Mouse (Mus musculus) CH12.LX (cell line): ENCODE results near the gene Npr3. TPM values are rescaled to one million over a fixed set of nuclear protein-coding genes. Genes with fewer than 3 reads are reported as not detected.

Experiments
- DNase-seq: peaks from one replicate; pipeline ENCODE4 v3.0.0-alpha.2; 2013; ENCODE audit errors: extremely low read depth
- H3K27ac ChIP-seq: 2 replicates; pipeline ENCODE4 v1.5.1; 2012; ENCODE audit warnings: low read depth, mild to moderate bottlenecking, control low read depth, moderate library complexity; ENCODE audit not compliant: insufficient read depth
- H3K27me3 ChIP-seq: replicated peaks from 2 replicates; pipeline ENCODE3; 2012; ENCODE audit warnings: inconsistent platforms
- H3K36me3 ChIP-seq, 2 experiments: replicated peaks in 1 of 2; 2 replicates each; pipeline versions ENCODE3 to v1.6.1; 2012; ENCODE audit warnings: inconsistent platforms in 1 of 2, low read length in 1 of 2, mild to moderate bottlenecking in 1 of 2, mixed read lengths in 1 of 2, moderate library complexity in 1 of 2; ENCODE audit not compliant: control insufficient read depth in 1 of 2, insufficient read depth in 1 of 2
- H3K4me1 ChIP-seq, 2 experiments: 2 replicates each; pipeline ENCODE4 v1.6.1; 2012; ENCODE audit warnings: inconsistent platforms in 1 of 2, moderate library complexity in 1 of 2; ENCODE audit not compliant: insufficient read depth in 2 of 2, control insufficient read depth in 1 of 2
- H3K4me2 ChIP-seq: 2 replicates; pipeline ENCODE4 v1.6.1; 2012; ENCODE audit warnings: low read depth, mild to moderate bottlenecking, control low read depth; ENCODE audit not compliant: poor library complexity, insufficient read depth, severe bottlenecking
- H3K4me3 ChIP-seq, 3 experiments: fragments of 150-350 bp in 1 of 3; sonication (generic) in 1 of 3; replicated peaks in 1 of 3; 2 replicates each; pipeline versions ENCODE3 to v1.5.1; 2011 to 2012; ENCODE audit warnings: low read depth in 2 of 3, low read length in 2 of 3, mild to moderate bottlenecking in 2 of 3, moderate library complexity in 2 of 3, control low read depth in 1 of 3, improper control_type of control experiment in 1 of 3, inconsistent platforms in 1 of 3, mixed read lengths in 1 of 3; ENCODE audit not compliant: poor library complexity in 1 of 3
- H3K79me2 ChIP-seq: replicated peaks from 2 replicates; pipeline ENCODE4 v1.6.1; 2012; ENCODE audit warnings: mild to moderate bottlenecking, moderate library complexity; ENCODE audit not compliant: control insufficient read depth, poor library complexity, insufficient read depth, severe bottlenecking; ENCODE audit errors: extremely low read depth
- H3K9ac ChIP-seq: 2 replicates; pipeline ENCODE4 v1.6.1; 2012; ENCODE audit warnings: low read depth, mild to moderate bottlenecking, control low read depth, moderate library complexity; ENCODE audit not compliant: insufficient read depth
- H3K9me3 ChIP-seq: replicated peaks from 2 replicates; pipeline ENCODE3; 2012; ENCODE audit warnings: low read length, inconsistent platforms, mixed read lengths
- BHLHE40 ChIP-seq: IDR thresholded peaks from 2 replicates; pipeline ENCODE4 v1.6.1; 2011; ENCODE audit warnings: mild to moderate bottlenecking, low read depth, low read length, improper control_type of control experiment
- CHD2 ChIP-seq: IDR thresholded peaks from 2 replicates; pipeline ENCODE4 v1.6.1; 2011; ENCODE audit warnings: low read length, improper control_type of control experiment
- CTCF ChIP-seq, 2 experiments: IDR thresholded peaks in 1 of 2; conservative IDR thresholded peaks in 1 of 2; 2 replicates each; pipeline ENCODE4 v1.5.1; 2011 to 2012; ENCODE audit warnings: low read depth in 2 of 2, low read length in 2 of 2, improper control_type of control experiment in 1 of 2, inconsistent platforms in 1 of 2, mild to moderate bottlenecking in 1 of 2, moderate library complexity in 1 of 2
- E2F4 ChIP-seq: IDR thresholded peaks from 2 replicates; pipeline ENCODE4 v1.6.1; 2011; ENCODE audit warnings: low read depth, low read length, improper control_type of control experiment; ENCODE audit not compliant: insufficient replicate concordance
- ELF1 ChIP-seq: IDR thresholded peaks from 2 replicates; pipeline ENCODE4 v1.6.1; 2014; ENCODE audit warnings: low read depth, mild to moderate bottlenecking, inconsistent platforms, low read length, improper control_type of control experiment
- ETS1 ChIP-seq: conservative IDR thresholded peaks from 2 replicates; pipeline ENCODE4 v1.6.1; 2012; ENCODE audit warnings: low read depth, mild to moderate bottlenecking, inconsistent platforms, low read length, improper control_type of control experiment, moderate library complexity
- GABPA ChIP-seq: IDR thresholded peaks from 2 replicates; pipeline ENCODE4 v1.6.1; 2012; ENCODE audit warnings: low read depth, low read length, improper control_type of control experiment, inconsistent platforms; ENCODE audit not compliant: insufficient replicate concordance
- HCFC1 ChIP-seq: IDR thresholded peaks from 2 replicates; pipeline ENCODE4 v1.6.1; 2012; ENCODE audit warnings: low read depth, mild to moderate bottlenecking, inconsistent platforms, low read length, improper control_type of control experiment
- JUND ChIP-seq: conservative IDR thresholded peaks from 2 replicates; pipeline ENCODE4 v1.6.1; 2011; ENCODE audit warnings: low read depth, low read length, improper control_type of control experiment
- KAT2A ChIP-seq: IDR thresholded peaks from 2 replicates; pipeline ENCODE4 v1.6.1; 2012; ENCODE audit warnings: low read length, improper control_type of control experiment, inconsistent platforms; ENCODE audit not compliant: insufficient replicate concordance
- MAFK ChIP-seq: IDR thresholded peaks from 2 replicates; pipeline ENCODE4 v1.6.1; 2011; ENCODE audit warnings: low read length, improper control_type of control experiment; ENCODE audit not compliant: insufficient replicate concordance
- MAX ChIP-seq: IDR thresholded peaks from 2 replicates; pipeline ENCODE4 v1.6.1; 2011; ENCODE audit warnings: low read length, improper control_type of control experiment
- MAZ ChIP-seq: IDR thresholded peaks from 2 replicates; pipeline ENCODE4 v1.6.1; 2012; ENCODE audit warnings: low read depth, mild to moderate bottlenecking, inconsistent platforms, low read length, improper control_type of control experiment, moderate library complexity
- NRF1 ChIP-seq: IDR thresholded peaks from 2 replicates; pipeline ENCODE4 v1.6.1; 2014; ENCODE audit warnings: low read depth, mild to moderate bottlenecking, inconsistent platforms, low read length, improper control_type of control experiment, moderate library complexity
- POLR2AphosphoS2 ChIP-seq: IDR thresholded peaks from 2 replicates; pipeline ENCODE4 v1.6.1; 2011; ENCODE audit warnings: low read depth, low read length, improper control_type of control experiment
- RCOR1 ChIP-seq: conservative IDR thresholded peaks from 2 replicates; pipeline ENCODE4 v1.6.1; 2012; ENCODE audit warnings: low read depth, mild to moderate bottlenecking, inconsistent platforms, low read length, improper control_type of control experiment
- SMC3 ChIP-seq: IDR thresholded peaks from 2 replicates; pipeline ENCODE4 v1.6.1; 2011; ENCODE audit warnings: low read depth, low read length, improper control_type of control experiment
- TBP ChIP-seq: conservative IDR thresholded peaks from 2 replicates; pipeline ENCODE4 v1.6.1; 2011; ENCODE audit warnings: low read depth, low read length, improper control_type of control experiment
- UBTF ChIP-seq: IDR thresholded peaks from 2 replicates; pipeline ENCODE4 v1.6.1; 2012; ENCODE audit warnings: low read depth, mild to moderate bottlenecking, inconsistent platforms, low read length, improper control_type of control experiment, moderate library complexity
- USF1 ChIP-seq: IDR thresholded peaks from 2 replicates; pipeline ENCODE4 v1.6.1; 2014; ENCODE audit warnings: low read depth, mild to moderate bottlenecking, inconsistent platforms, low read length, improper control_type of control experiment
- USF2 ChIP-seq: conservative IDR thresholded peaks from 2 replicates; pipeline ENCODE4 v1.6.1; 2011; ENCODE audit warnings: low read depth, low read length, improper control_type of control experiment
- ZC3H11A ChIP-seq: IDR thresholded peaks from 2 replicates; pipeline ENCODE4 v1.6.1; 2012; ENCODE audit warnings: low read depth, mild to moderate bottlenecking, inconsistent platforms, low read length, improper control_type of control experiment
- ZMIZ1 ChIP-seq: IDR thresholded peaks from 2 replicates; pipeline ENCODE4 v1.6.1; 2012; ENCODE audit warnings: low read depth, mild to moderate bottlenecking, inconsistent platforms, low read length, improper control_type of control experiment
- ZNF384 ChIP-seq: IDR thresholded peaks from 2 replicates; pipeline ENCODE4 v1.6.1; 2012; ENCODE audit warnings: low read depth, low read length, improper control_type of control experiment, inconsistent platforms
- dilution Hi-C: fragments of 300-500 bp; cut with MboI; formaldehyde crosslinking; loops from 2 replicates; pipeline ENCODE4 v1.14.3; 2020; ENCODE audit warnings: low sequenced_read_pairs; ENCODE audit not compliant: extremely low pct_unique_long_range_greater_than_20kb, extremely low pct_ligation_motif_present
- in situ Hi-C: fragments of 300-500 bp; cut with MboI; formaldehyde crosslinking; loops from 3 replicates; pipeline ENCODE4 v1.14.3; 2019; ENCODE audit warnings: low sequenced_read_pairs, low pct_ligation_motif_present, low pct_unique_long_range_greater_than_20kb, mixed read lengths
- polyA plus RNA-seq: library from polyadenylated mRNA; unstranded; fragments of >175 nt; gene quantifications from 2 replicates; pipeline ENCODE4 v1.2.1, GENCODE M21; 2012; ENCODE audit warnings: low read depth; ENCODE audit not compliant: insufficient read length
- total RNA-seq, 2 experiments: library from RNA; depleted of rRNA; stranded (reverse); fragments of 300-350 nt in 1 of 2; fragments of >200 nt in 1 of 2; gene quantifications; 2 replicates each; pipeline ENCODE4 v1.2.3; 2012 to 2014

The Npr3 gene
- total and polyA plus RNA-seq, 3 experiments = not detected

- no peak overlapping the region for H3K9ac ChIP-seq
- H3K36me3 ChIP-seq = no peaks in the 10 kb centered on the region
- DNase-seq = no peak
- no peaks in the 10 kb centered on the region for H3K27me3 ChIP-seq
- dilution Hi-C loops (no loop called here), in situ Hi-C loops (no loop called here)
- H3K9me3 ChIP-seq = no peaks in the 10 kb centered on the region
- H3K79me2 ChIP-seq = no peaks in the 10 kb centered on the region
- no peak for TF ChIP-seq GABPA
- no peak for TF ChIP-seq ETS1
- no peak for TF ChIP-seq MAX
- TF ChIP-seq USF1 = no peak
- no peak for TF ChIP-seq CTCF (conservative IDR thresholded peaks at IDR 0.05 in 1 of 2, IDR thresholded peaks at IDR 0.05 in 1 of 2; ENCODE audit: low read depth in 2 of 2, low read length in 2 of 2)
- no peak for TF ChIP-seq MAZ
- TF ChIP-seq SMC3 = no peak
- TF ChIP-seq HCFC1 = no peak
- no peak for TF ChIP-seq ZMIZ1
- no peak overlapping the region for H3K27ac ChIP-seq
- H3K4me1 ChIP-seq = no peaks in the 10 kb centered on the region
- H3K4me2 ChIP-seq = no peak overlapping the region
- H3K4me3 ChIP-seq = no peak overlapping the region
These were observed 47.3 kb downstream of the Npr3 start for GRCm38 (mm10) chr15:11859829-11860228.

GRCm38 (mm10) chr15:11858411-11858810 lies 48.7 kb downstream of the Npr3 start:
- Histone ChIP-seq H3K27me3 (no peaks in the 10 kb centered on the region), H3K9me3 (no peaks in the 10 kb centered on the region), H3K4me1 (no peaks in the 10 kb centered on the region), H3K79me2 (no peaks in the 10 kb centered on the region), H3K4me2 (no peak overlapping the region), H3K9ac (no peak overlapping the region), H3K36me3 (no peaks in the 10 kb centered on the region), H3K27ac (no peak overlapping the region), H3K4me3 (no peak overlapping the region)
- DNase-seq = no peak
- dilution Hi-C loops = no loop called here
- TF ChIP-seq HCFC1 (no peak), CTCF (conservative IDR thresholded peaks at IDR 0.05 in 1 of 2, IDR thresholded peaks at IDR 0.05 in 1 of 2; ENCODE audit: low read depth in 2 of 2, low read length in 2 of 2) (no peak), CHD2 (no peak), NRF1 (no peak), BHLHE40 (no peak), KAT2A (no peak), RCOR1 (no peak), ZNF384 (no peak), E2F4 (no peak), UBTF (no peak), GABPA (no peak), MAFK (no peak), POLR2AphosphoS2 (no peak), ZC3H11A (no peak), ELF1 (no peak), JUND (no peak), USF2 (no peak), TBP (no peak), USF1 (no peak)
- in situ Hi-C loops = no loop called here
